Mouse (Mus musculus): Measurements from ENCODE around the gene Cutc. TPM values are rescaled to one million over a fixed set of nuclear protein-coding genes. Genes with fewer than 3 reads are reported as not detected.

Cutc gene
- polyA plus RNA-seq, 1 experiment from 2014 or later = 6.5 TPM

GRCm38 (mm10) chr19:43809331-43809730, 56.5 kb downstream of the Cutc start:
- no peaks in the 10 kb centered on the region for H3K27me3 ChIP-seq (replicated peaks)
- H3K4me3 ChIP-seq (replicated peaks) = no peak overlapping the region
- 38% methylated on average over 4 of the region's 4 CpGs for WGBS
- no peak overlapping the region for H3K4me2 ChIP-seq
- H3K4me1 ChIP-seq = no peaks in the 10 kb centered on the region
- H3K9ac ChIP-seq (replicated peaks) = no peak overlapping the region
- no peak for ATAC-seq (ENCODE audit: low FRiP score)
- H3K36me3 ChIP-seq = no peaks in the 10 kb centered on the region
- H3K9me3 ChIP-seq (replicated peaks) = no peaks in the 10 kb centered on the region
- no peak overlapping the region for H3K27ac ChIP-seq (replicated peaks)

- Histone ChIP-seq H3K4me3 (replicated peaks) (no peak overlapping the region), H3K4me1 (peaks cover 9% of the 10 kb centered on the region; the same call in 1 of the 2 replicates), H3K4me2 (no peak overlapping the region), H3K27ac (replicated peaks) (no peak overlapping the region), H3K36me3 (no peaks in the 10 kb centered on the region), H3K9ac (replicated peaks) (no peak overlapping the region), H3K9me3 (replicated peaks) (no peaks in the 10 kb centered on the region), H3K27me3 (replicated peaks) (no peaks in the 10 kb centered on the region)
- 93% methylated on average over 4 of the region's 4 CpGs for WGBS
- ATAC-seq (ENCODE audit: low FRiP score) = no peak
These were observed 58.6 kb downstream of the Cutc start for GRCm38 (mm10) chr19:43811419-43811818.

GRCm38 (mm10) chr19:43813315-43813714, 60.5 kb downstream of the Cutc start:
- H3K27ac ChIP-seq (replicated peaks) = no peak overlapping the region

GRCm38 (mm10) chr19:43815661-43816414, 63.0 kb downstream of the Cutc start:
- ATAC-seq (ENCODE audit: low FRiP score) = no peak

More at GRCm38 (mm10) chr19:43813315-43813714, 60.5 kb downstream of the Cutc start:
- Histone ChIP-seq H3K4me1 (peaks cover 9% of the 10 kb centered on the region; the same call in 1 of the 2 replicates), H3K27me3 (replicated peaks) (no peaks in the 10 kb centered on the region), H3K4me2 (no peak overlapping the region), H3K4me3 (replicated peaks) (no peak overlapping the region), H3K9ac (replicated peaks) (no peak overlapping the region), H3K9me3 (replicated peaks) (no peaks in the 10 kb centered on the region), H3K36me3 (no peaks in the 10 kb centered on the region)
- 92% methylated on average over 10 of the region's 10 CpGs for WGBS
- no peak for ATAC-seq (ENCODE audit: low FRiP score)

More at GRCm38 (mm10) chr19:43815661-43816414, 63.0 kb downstream of the Cutc start:
- H3K4me3 ChIP-seq (replicated peaks) = no peak overlapping the region
- no peak overlapping the region for H3K9ac ChIP-seq (replicated peaks)
- H3K27me3 ChIP-seq (replicated peaks) = no peaks in the 10 kb centered on the region
- no peak overlapping the region for H3K27ac ChIP-seq (replicated peaks)
- H3K4me2 ChIP-seq = peak overlapping the region; percentile 3; the same call in 1 of the 2 replicates
- WGBS = 68% methylated on average over 14 of the region's 14 CpGs
- no peaks in the 10 kb centered on the region for H3K36me3 ChIP-seq
- no peaks in the 10 kb centered on the region for H3K9me3 ChIP-seq (replicated peaks)
- H3K4me1 ChIP-seq = peaks cover 9% of the 10 kb centered on the region; the same call in 1 of the 2 replicates

Other genes starting within 250 kb of the Cutc start
- gene Got1, start 228.4 kb upstream of the Cutc start, polyA plus RNA-seq (2015; fragmentation: Nextera tagmentation; extraction: Ambion mirVana) = 118 and 127 TPM in 2 replicates
- 5.5 TPM in 1 of 2 replicates, not detected in the other for gene Nkx2-3, start 140.7 kb upstream of the Cutc start, polyA plus RNA-seq (2015; fragmentation: Nextera tagmentation; extraction: Ambion mirVana)
- gene Slc25a28, start 78.1 kb upstream of the Cutc start, polyA plus RNA-seq (2015; fragmentation: Nextera tagmentation; extraction: Ambion mirVana) = 16.2 and 16.5 TPM in 2 replicates
- 8.9 and 9.5 TPM in 2 replicates for gene Entpd7, start 63.3 kb upstream of the Cutc start, polyA plus RNA-seq (2015; fragmentation: Nextera tagmentation; extraction: Ambion mirVana)
- 11.9 and 17.6 TPM in 2 replicates for gene Cox15, start within 50 bp of the Cutc start, polyA plus RNA-seq (2015; fragmentation: Nextera tagmentation; extraction: Ambion mirVana)
- gene Abcc2, start 29.2 kb downstream of the Cutc start, polyA plus RNA-seq (2015; fragmentation: Nextera tagmentation; extraction: Ambion mirVana) = 0.06 and 0.15 TPM in 2 replicates
- 8.0 and 12.7 TPM in 2 replicates for gene Dnmbp, start 187.2 kb downstream of the Cutc start, polyA plus RNA-seq (2015; fragmentation: Nextera tagmentation; extraction: Ambion mirVana)
- 0.10 and 1.3 TPM in 2 replicates for gene Cpn1, start 233.6 kb downstream of the Cutc start, polyA plus RNA-seq (2015; fragmentation: Nextera tagmentation; extraction: Ambion mirVana)

All from neural tube, embryonic 15.5 days (tissue).